Mouse (Mus musculus) embryonic facial prominence, embryonic 14.5 days (tissue): Measurements from ENCODE around the gene Cbl. TPM values are rescaled to one million over a fixed set of nuclear protein-coding genes. Genes with fewer than 3 reads are reported as not detected.

Source experiments
- ATAC-seq: fragments of 200-750 bp; cut with Nextera tagmentation; 2 replicates; pipeline ENCODE4 v1.8.0; 2017; ENCODE audit warnings: low read depth, moderate number of reproducible peaks, moderate TSS enrichment
- DNase-seq: peaks from one replicate; pipeline ENCODE4 v3.0.0-alpha.2; 2015; ENCODE audit warnings: low spot score
- H3K27ac ChIP-seq: fragments of 300-500 bp; sonication (generic); replicated peaks from 2 replicates; pipeline ENCODE4 v1.5.1; 2014; ENCODE audit warnings: low read depth, mild to moderate bottlenecking, low read length, moderate library complexity
- H3K27me3 ChIP-seq: fragments of 300-500 bp; sonication (generic); replicated peaks from 2 replicates; pipeline ENCODE4 v1.6.1; 2014; ENCODE audit warnings: low read length; ENCODE audit not compliant: control insufficient read depth, insufficient read depth
- H3K36me3 ChIP-seq: fragments of 300-500 bp; sonication (generic); 2 replicates; pipeline ENCODE4 v1.6.1; 2014; ENCODE audit warnings: low read length, mixed read lengths; ENCODE audit not compliant: control insufficient read depth, insufficient read depth
- H3K4me1 ChIP-seq: fragments of 300-500 bp; sonication (generic); 2 replicates; pipeline ENCODE4 v1.6.1; 2014; ENCODE audit warnings: antibody characterized with exemption, low read length; ENCODE audit not compliant: control insufficient read depth, insufficient read depth
- H3K4me2 ChIP-seq: fragments of 300-500 bp; sonication (generic); 2 replicates; pipeline ENCODE4 v1.6.1; 2014; ENCODE audit warnings: low read depth, mild to moderate bottlenecking, low read length, moderate library complexity, mixed read lengths
- H3K4me3 ChIP-seq: fragments of 300-500 bp; sonication (generic); 2 replicates; pipeline ENCODE4 v1.5.1; 2014; ENCODE audit warnings: low read depth, mild to moderate bottlenecking, low read length
- H3K9ac ChIP-seq: fragments of 300-500 bp; sonication (generic); 2 replicates; pipeline ENCODE4 v1.6.1; 2014; ENCODE audit warnings: low read depth, mild to moderate bottlenecking, low read length, moderate library complexity, mixed read lengths
- H3K9me3 ChIP-seq: fragments of 300-500 bp; sonication (generic); 2 replicates; pipeline ENCODE4 v1.6.1; 2016; ENCODE audit warnings: low read length; ENCODE audit not compliant: control insufficient read depth
- WGBS: fragments of 180-500 bp; shearing (Covaris S2); extraction: QIAGEN DNeasy Blood & Tissue Kit; methylation state at CpG from one replicate; pipeline ENCODE4 v1.1.7; 2014; 5-methylcytosine and 5-hydroxymethylcytosine counted together
- polyA plus RNA-seq: library from polyadenylated mRNA; unstranded; fragments of >200 nt; fragmentation: Nextera tagmentation; extraction: Ambion mirVana; gene quantifications from 2 replicates; pipeline ENCODE4 v1.2.1, GENCODE M21; 2014

Cbl gene
- polyA plus RNA-seq, result 15.3 and 17.1 TPM in 2 replicates

DNA sequence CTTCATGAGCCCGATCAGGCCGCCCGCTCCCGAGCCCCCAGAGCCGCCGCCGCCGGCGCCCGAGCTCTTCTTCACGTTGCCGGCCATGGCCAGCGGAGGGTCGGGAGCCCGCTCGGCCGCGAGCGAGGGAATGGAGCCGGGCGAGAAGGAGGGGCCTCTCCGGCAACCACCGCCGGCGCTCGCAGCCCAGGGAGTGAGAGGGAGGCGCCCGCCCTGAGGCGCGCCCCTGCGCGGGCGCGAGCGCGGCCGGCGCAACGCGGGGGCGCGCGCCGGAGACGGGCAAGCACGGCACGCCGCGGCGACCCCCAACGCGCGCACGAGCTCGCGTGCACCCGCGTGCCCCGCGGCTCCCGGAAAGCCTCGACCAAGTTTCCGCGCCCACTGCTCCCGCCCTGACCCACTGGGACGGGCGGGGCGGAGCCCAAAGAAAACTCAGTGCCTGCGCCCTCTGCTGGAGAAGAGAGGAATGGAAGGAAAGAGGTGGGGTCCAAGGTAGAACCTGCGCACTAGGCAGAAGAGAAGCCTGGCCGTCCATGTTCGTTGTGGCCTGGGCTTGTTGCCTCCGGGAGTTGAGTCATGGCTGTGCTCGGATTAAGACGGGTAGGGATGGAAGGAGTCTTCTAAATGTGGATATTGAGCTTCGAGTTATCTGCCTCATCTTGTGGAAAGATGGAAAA, at the start of gene Cbl:
Gene Cbl (minus strand): TSS at position 248 of the 677 bp plus-strand sequence.
- H3K9ac ChIP-seq, result peak within 1 kb of the TSS; percentile 80
- H3K36me3 ChIP-seq, result no peaks in the 10 kb centered on the region
- H3K9me3 ChIP-seq, result no peaks in the 10 kb centered on the region
- H3K4me1 ChIP-seq, result peaks cover 14% of the 10 kb centered on the region
- peak within 1 kb of the TSS; percentile 70 for H3K4me2 ChIP-seq
- peak within 1 kb of the TSS; percentile 86 for H3K27ac ChIP-seq
- ATAC-seq (peak; percentile 93), DNase-seq (peak; percentile 98)
- no peaks in the 10 kb centered on the region for H3K27me3 ChIP-seq
- 0% methylated on average over 31 of the region's 76 CpGs for WGBS
- H3K4me3 ChIP-seq, result peak within 1 kb of the TSS; percentile 86

DNA sequence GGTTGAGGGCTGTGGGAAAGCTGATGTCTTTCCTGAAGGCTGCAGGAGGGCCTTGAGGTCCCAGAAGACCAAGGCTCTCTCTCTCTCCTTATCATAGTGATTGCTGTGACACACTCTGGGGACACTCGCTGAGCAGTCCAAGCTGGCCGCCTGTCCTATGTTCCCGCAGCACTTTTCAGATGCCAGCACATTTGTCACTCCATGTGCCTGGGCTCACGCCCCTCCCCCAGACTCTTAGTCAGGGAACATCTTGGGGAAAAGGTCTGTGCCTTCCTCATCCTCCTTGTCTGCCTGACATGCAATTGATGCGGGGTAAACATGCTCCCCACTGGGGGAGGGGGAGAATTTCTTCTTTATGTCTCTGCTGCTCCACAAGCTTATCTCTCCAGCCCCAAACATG, 49.3 kb upstream of the Cbl start:
- 0 out of 2 replicates have a peak, but pooled peaks cover 5% of the 10 kb centered on the region for H3K36me3 ChIP-seq
- 68% methylated on average over 5 of the region's 5 CpGs for WGBS
- H3K4me3 ChIP-seq, result no peak overlapping the region
- peaks cover 8% of the 10 kb centered on the region; the same call in 1 of the 2 replicates for H3K4me1 ChIP-seq
- peaks cover 13% of the 10 kb centered on the region for H3K27me3 ChIP-seq
- DNase-seq (no peak), ATAC-seq (no peak)
- no peaks in the 10 kb centered on the region for H3K9me3 ChIP-seq
- H3K4me2 ChIP-seq, result no peak overlapping the region
- H3K9ac ChIP-seq, result no peak overlapping the region
- H3K27ac ChIP-seq, result no peak overlapping the region

DNA sequence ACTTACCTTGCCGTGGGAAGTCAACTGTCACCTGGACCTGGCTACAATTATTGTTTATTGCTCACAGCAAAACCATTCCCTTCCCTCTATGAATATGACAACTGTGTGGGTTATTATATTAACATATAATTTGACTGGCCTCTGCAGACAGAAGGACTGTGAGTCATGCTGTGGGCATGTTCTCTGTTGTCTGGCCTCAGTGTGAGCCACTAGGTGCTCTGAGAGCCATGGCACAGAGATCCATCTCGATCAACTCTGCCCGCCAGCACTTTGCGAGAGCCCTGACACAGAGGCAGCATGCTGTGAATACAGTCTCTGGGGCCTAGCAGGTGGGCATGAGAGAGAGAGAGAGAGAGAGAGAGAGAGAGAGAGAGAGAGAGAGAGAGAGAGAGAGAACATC, 36.1 kb upstream of the Cbl start:
- no peaks in the 10 kb centered on the region for H3K36me3 ChIP-seq
- no peak overlapping the region for H3K4me3 ChIP-seq
- DNase-seq (no peak), ATAC-seq (no peak)
- no peak overlapping the region for H3K4me2 ChIP-seq
- H3K27me3 ChIP-seq, result no peaks in the 10 kb centered on the region
- WGBS, result 92% methylated on average over 4 of the region's 4 CpGs
- H3K9me3 ChIP-seq, result peaks cover 6% of the 10 kb centered on the region; the same call in 1 of the 2 replicates
- no peak overlapping the region for H3K9ac ChIP-seq
- peaks cover 8% of the 10 kb centered on the region for H3K4me1 ChIP-seq
- no peak overlapping the region for H3K27ac ChIP-seq

DNA sequence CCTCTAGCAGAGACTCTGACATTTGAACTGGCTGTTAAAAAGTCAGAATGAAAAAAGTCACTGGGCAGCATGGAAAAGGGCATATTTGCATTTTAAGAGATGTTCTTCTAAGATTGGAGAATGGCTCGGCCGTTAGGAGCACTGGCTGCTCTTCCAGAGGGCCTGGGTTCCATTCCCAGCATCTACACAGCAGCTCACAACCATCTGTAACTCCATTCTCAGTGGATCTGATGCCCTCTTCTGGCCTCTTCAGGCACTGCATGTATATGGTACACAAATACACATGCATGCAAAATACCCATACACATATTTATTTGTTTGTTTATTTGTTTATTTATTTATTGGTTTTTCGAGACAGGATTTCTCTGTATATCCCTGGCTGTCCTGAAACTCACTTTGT, 35.2 kb upstream of the Cbl start:
- peaks cover 8% of the 10 kb centered on the region for H3K4me1 ChIP-seq
- ATAC-seq (no peak), DNase-seq (no peak)
- WGBS, result 77% methylated on average over 3 of the region's 3 CpGs
- no peaks in the 10 kb centered on the region for H3K27me3 ChIP-seq
- H3K36me3 ChIP-seq, result no peaks in the 10 kb centered on the region
- H3K9ac ChIP-seq, result no peak overlapping the region
- no peak overlapping the region for H3K4me2 ChIP-seq
- no peak overlapping the region for H3K27ac ChIP-seq
- H3K9me3 ChIP-seq, result peaks cover 6% of the 10 kb centered on the region; the same call in 1 of the 2 replicates
- no peak overlapping the region for H3K4me3 ChIP-seq

DNA sequence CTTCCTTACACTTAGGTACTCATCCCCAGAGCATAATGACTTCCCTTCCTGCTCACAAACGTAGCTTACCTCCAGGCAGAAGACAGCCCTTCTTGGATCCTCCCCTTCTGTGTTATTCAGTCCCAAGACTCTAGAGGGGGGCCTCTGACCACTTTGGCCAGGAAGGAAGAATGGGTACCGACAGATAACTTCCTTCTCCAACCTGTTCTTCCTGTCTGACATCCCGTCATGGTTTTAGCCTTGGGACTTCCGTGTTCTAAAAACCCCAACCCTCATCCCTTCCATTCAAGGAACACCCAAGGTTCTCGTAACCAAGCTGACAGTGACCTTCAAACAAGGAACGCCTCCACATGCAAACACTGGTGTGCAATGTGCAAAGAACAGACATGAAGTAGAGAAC, 34.6 kb upstream of the Cbl start, which contains the start of gene Nlrx1:
Gene Nlrx1 (minus strand): TSS at position 168 of the 400 bp plus-strand sequence.
- WGBS, result 63% methylated on average over 6 of the region's 6 CpGs
- DNase-seq (peak; percentile 44), ATAC-seq (0 out of 2 replicates have a peak, but pooled peaks have one; percentile 13)
- H3K36me3 ChIP-seq, result peaks cover 2% of the 10 kb centered on the region; the same call in 1 of the 2 replicates
- H3K4me2 ChIP-seq, result peak within 1 kb of the TSS; percentile 78
- H3K4me3 ChIP-seq, result peak within 1 kb of the TSS; percentile 48
- H3K27ac ChIP-seq, result peak within 1 kb of the TSS; percentile 84
- peaks cover 6% of the 10 kb centered on the region; the same call in 1 of the 2 replicates for H3K9me3 ChIP-seq
- H3K9ac ChIP-seq, result peak within 1 kb of the TSS; percentile 84
- H3K4me1 ChIP-seq, result peaks cover 8% of the 10 kb centered on the region
- no peaks in the 10 kb centered on the region for H3K27me3 ChIP-seq

DNA sequence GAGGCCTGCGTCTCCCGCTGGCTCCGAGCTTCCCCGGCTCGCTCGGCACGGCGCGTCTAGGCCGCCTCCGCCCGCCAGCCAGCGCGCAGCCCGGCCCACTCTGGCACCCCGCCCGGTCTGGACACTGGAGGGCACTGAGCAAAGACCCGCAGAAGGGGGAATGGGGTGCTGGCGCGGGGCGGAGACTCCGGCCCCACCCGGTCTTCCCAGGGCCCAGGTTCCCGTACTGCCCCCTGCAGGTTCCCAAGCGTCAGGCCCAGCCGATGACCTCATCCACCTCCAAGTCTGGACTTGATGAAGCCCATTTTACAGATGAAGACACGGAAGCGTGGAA, 34.1 kb upstream of the Cbl start:
- Histone ChIP-seq H3K36me3 (peaks cover 5% of the 10 kb centered on the region; the same call in 1 of the 2 replicates), H3K9me3 (peaks cover 6% of the 10 kb centered on the region; the same call in 1 of the 2 replicates), H3K9ac (peak overlapping the region; percentile 84), H3K4me3 (peak overlapping the region; percentile 48), H3K4me1 (peaks cover 8% of the 10 kb centered on the region), H3K27ac (peak overlapping the region; percentile 84), H3K4me2 (peak overlapping the region; percentile 78), H3K27me3 (no peaks in the 10 kb centered on the region)
- DNase-seq (peak; percentile 92), ATAC-seq (peak; percentile 91)
- WGBS, result 8% methylated on average over 17 of the region's 28 CpGs

DNA sequence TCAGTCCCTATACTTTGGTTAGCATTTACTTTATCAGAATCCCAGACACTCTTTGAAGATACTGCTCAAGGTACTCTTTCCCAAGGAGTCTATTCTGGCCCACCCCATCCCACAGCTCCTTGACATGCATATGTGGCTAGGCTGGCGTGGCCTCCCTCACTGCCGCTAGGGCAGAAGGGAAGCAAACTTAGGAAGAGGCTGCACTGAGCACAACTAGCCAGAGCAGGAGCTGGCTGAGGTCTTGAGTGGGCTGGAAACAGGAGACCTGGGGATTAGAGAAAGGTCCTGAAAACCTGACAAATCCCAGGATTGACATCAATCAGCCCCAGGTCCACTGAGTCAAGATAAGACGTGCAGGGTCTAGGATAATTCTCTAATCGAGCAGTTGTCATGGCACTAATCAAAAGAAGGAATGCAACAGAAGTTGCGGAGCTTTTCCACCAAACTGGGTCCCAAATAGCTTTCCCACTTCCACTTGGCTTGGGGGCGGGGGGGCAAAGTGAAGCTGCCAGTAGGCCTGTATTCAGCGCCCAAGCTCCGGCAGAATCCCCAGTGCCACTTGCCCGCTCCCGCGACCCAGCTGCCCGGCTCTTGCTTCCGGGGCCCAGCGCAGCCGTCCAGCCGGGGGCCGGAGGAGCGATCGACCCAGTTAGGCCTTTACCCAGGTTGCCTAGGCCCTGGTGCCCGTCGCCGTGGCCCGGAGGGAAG, 33.6 kb upstream of the Cbl start:
- Histone ChIP-seq H3K4me3 (peak overlapping the region; percentile 48), H3K27ac (peak overlapping the region; percentile 84), H3K9ac (peak overlapping the region; percentile 84), H3K9me3 (peaks cover 6% of the 10 kb centered on the region; the same call in 1 of the 2 replicates), H3K4me1 (peaks cover 8% of the 10 kb centered on the region), H3K36me3 (peaks cover 5% of the 10 kb centered on the region; the same call in 1 of the 2 replicates), H3K27me3 (no peaks in the 10 kb centered on the region), H3K4me2 (peak overlapping the region; percentile 78)
- 20% methylated on average over 11 of the region's 23 CpGs for WGBS
- ATAC-seq, result peak; percentile 31; the same call in 1 of the 2 replicates
- DNase-seq, result peak; percentile 52

DNA sequence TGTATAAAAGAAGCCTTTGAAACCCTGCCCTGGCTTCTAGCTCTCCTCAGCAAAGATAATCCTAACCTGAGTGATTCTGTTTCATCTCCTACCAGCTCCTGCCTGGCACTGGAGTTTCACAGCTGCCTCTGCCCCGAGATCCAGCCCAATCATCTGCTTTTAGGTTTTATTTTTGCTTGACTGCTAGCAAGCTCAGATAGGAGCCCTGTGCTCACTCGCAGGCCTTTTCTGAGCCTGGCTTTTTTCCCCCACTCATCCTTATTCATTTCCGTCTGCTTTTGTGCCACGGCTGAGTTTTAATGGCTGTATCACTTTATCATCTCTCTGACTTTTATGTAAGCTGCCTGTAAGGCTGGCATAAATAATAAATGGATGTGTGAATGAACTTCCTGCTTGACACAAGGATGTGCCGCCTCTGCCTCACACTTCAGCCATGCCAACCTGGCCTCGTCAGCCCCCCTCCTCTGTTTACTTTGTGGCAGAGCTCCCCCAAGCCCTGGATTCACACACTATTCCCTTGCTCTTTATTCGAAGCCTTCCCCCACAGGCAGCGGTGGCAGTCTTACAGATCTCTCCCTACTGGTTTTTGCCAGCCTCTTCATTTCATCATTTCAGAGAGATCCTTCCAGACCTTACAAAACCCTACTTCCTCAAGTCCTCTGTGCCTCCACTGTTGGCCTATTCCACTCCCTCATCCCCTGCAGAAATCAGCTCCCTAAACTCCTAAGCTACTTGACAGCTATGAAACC, 32.8 kb upstream of the Cbl start:
- ATAC-seq (no peak), DNase-seq (no peak)
- Histone ChIP-seq H3K27me3 (no peaks in the 10 kb centered on the region), H3K4me1 (peaks cover 8% of the 10 kb centered on the region), H3K36me3 (peaks cover 5% of the 10 kb centered on the region; the same call in 1 of the 2 replicates), H3K9me3 (peaks cover 6% of the 10 kb centered on the region; the same call in 1 of the 2 replicates), H3K4me3 (peak overlapping the region; percentile 48), H3K9ac (peak overlapping the region; percentile 84; the same call in 1 of the 2 replicates), H3K4me2 (peak overlapping the region; percentile 78), H3K27ac (no peak overlapping the region; the same call in 1 of the 2 replicates)
- 68% methylated on average over 8 of the region's 8 CpGs for WGBS
